Mouse (Mus musculus) midbrain, embryonic 14.5 days (tissue): Measurements from ENCODE around the gene Ptprn. TPM values are rescaled to one million over a fixed set of nuclear protein-coding genes. Genes with fewer than 3 reads are reported as not detected.
"Not testable (repeated sequence)": the region's sequence is repeated elsewhere in the genome, so short reads cannot be mapped to it uniquely, and the experiment has no call there.

ENCODE experiments used
- ATAC-seq: fragments of 200-750 bp; cut with Nextera tagmentation; 2 replicates; pipeline ENCODE4 v1.8.0; 2017; ENCODE audit warnings: moderate number of reproducible peaks, moderate library complexity; ENCODE audit not compliant: low FRiP score, low TSS enrichment
- DNase-seq: peaks from one replicate; pipeline ENCODE4 v3.0.0-alpha.2; 2015
- H3K27ac ChIP-seq: fragments of 300-500 bp; sonication (generic); replicated peaks from 2 replicates; pipeline ENCODE4 v1.5.1; 2014; ENCODE audit warnings: mild to moderate bottlenecking, low read depth, low read length, moderate library complexity
- H3K27me3 ChIP-seq: fragments of 300-500 bp; sonication (generic); 2 replicates; pipeline ENCODE4 v1.6.1; 2014; ENCODE audit warnings: low read length, control low read depth, mixed read lengths; ENCODE audit not compliant: control insufficient read depth, insufficient read depth
- H3K36me3 ChIP-seq: fragments of 300-500 bp; sonication (generic); 2 replicates; pipeline ENCODE4 v1.6.1; 2014; ENCODE audit warnings: low read length, control low read depth; ENCODE audit not compliant: control insufficient read depth, insufficient read depth
- H3K4me1 ChIP-seq: fragments of 300-500 bp; sonication (generic); 2 replicates; pipeline ENCODE4 v1.6.1; 2014; ENCODE audit warnings: mild to moderate bottlenecking, antibody characterized with exemption, low read length, control low read depth; ENCODE audit not compliant: control insufficient read depth, insufficient read depth
- H3K4me2 ChIP-seq: fragments of 300-500 bp; sonication (generic); 2 replicates; pipeline ENCODE4 v1.6.1; 2014; ENCODE audit warnings: mild to moderate bottlenecking, low read length, moderate library complexity
- H3K4me3 ChIP-seq: fragments of 300-500 bp; sonication (generic); replicated peaks from 2 replicates; pipeline ENCODE4 v1.5.1; 2014; ENCODE audit warnings: low read depth, low read length
- H3K9ac ChIP-seq: fragments of 300-500 bp; sonication (generic); replicated peaks from 2 replicates; pipeline ENCODE4 v1.6.1; 2014; ENCODE audit warnings: mild to moderate bottlenecking, low read length, moderate library complexity
- H3K9me3 ChIP-seq: fragments of 300-500 bp; sonication (generic); 2 replicates; pipeline ENCODE4 v1.6.1; 2016; ENCODE audit warnings: low read length, control low read depth, mixed read lengths; ENCODE audit not compliant: control insufficient read depth
- WGBS: fragments of 180-500 bp; shearing (Covaris S2); extraction: QIAGEN DNeasy Blood & Tissue Kit; methylation state at CpG from one replicate; pipeline ENCODE4 v1.1.7; 2014; 5-methylcytosine and 5-hydroxymethylcytosine counted together
- polyA plus RNA-seq: library from polyadenylated mRNA; unstranded; fragments of >200 nt; fragmentation: Nextera tagmentation; extraction: Ambion mirVana; gene quantifications from 2 replicates; pipeline ENCODE4 v1.2.1, GENCODE M21; 2014

Ptprn gene
- polyA plus RNA-seq, 1 experiment from 2014 or later: 16.6 TPM

- no peak for ATAC-seq
- Histone ChIP-seq H3K4me3 (no peak overlapping the region), H3K9me3 (no peaks in the 10 kb centered on the region), H3K27me3 (no peaks in the 10 kb centered on the region), H3K36me3 (peaks cover 14% of the 10 kb centered on the region; the same call in 1 of the 2 replicates), H3K9ac (no peak overlapping the region), H3K4me2 (no peak overlapping the region), H3K4me1 (no peaks in the 10 kb centered on the region; the same call in 1 of the 2 replicates), H3K27ac (no peak overlapping the region)
- no peak for DNase-seq
- 82% methylated on average over 16 of the region's 16 CpGs for WGBS
Measured at GRCm38 (mm10) chr1:75247071-75247930, 17.0 kb downstream of the Ptprn start.

- Histone ChIP-seq H3K4me2 (no peak overlapping the region), H3K9me3 (no peaks in the 10 kb centered on the region), H3K4me3 (no peak overlapping the region), H3K4me1 (no peaks in the 10 kb centered on the region), H3K27me3 (no peaks in the 10 kb centered on the region), H3K27ac (no peak overlapping the region), H3K36me3 (peaks cover 27% of the 10 kb centered on the region), H3K9ac (no peak overlapping the region)
- 16% methylated on average over 4 of the region's 4 CpGs for WGBS
- peak; percentile 65 for ATAC-seq
- peak; percentile 83 for DNase-seq
Measured at GRCm38 (mm10) chr1:75244836-75245235, 19.5 kb downstream of the Ptprn start.

GRCm38 (mm10) chr1:75244175-75244826 is 20.0 kb downstream of the Ptprn start:
- H3K36me3 ChIP-seq: peaks cover 32% of the 10 kb centered on the region
- no peaks in the 10 kb centered on the region for H3K9me3 ChIP-seq
- no peak overlapping the region for H3K4me2 ChIP-seq
- H3K9ac ChIP-seq: no peak overlapping the region
- DNase-seq (no peak), ATAC-seq (peak; percentile 26)
- WGBS: 82% methylated on average over 12 of the region's 12 CpGs
- H3K27ac ChIP-seq: no peak overlapping the region
- H3K27me3 ChIP-seq: no peaks in the 10 kb centered on the region
- H3K4me1 ChIP-seq: no peaks in the 10 kb centered on the region
- H3K4me3 ChIP-seq: no peak overlapping the region

GRCm38 (mm10) chr1:75243411-75243810 is 20.9 kb downstream of the Ptprn start:
- ATAC-seq: no peak
- Histone ChIP-seq H3K27ac (no peak overlapping the region), H3K9me3 (no peaks in the 10 kb centered on the region), H3K4me1 (no peaks in the 10 kb centered on the region), H3K36me3 (peaks cover 33% of the 10 kb centered on the region), H3K27me3 (no peaks in the 10 kb centered on the region), H3K4me2 (no peak overlapping the region), H3K9ac (no peak overlapping the region), H3K4me3 (no peak overlapping the region)
- 87% methylated on average over 14 of the region's 14 CpGs for WGBS
- no peak for DNase-seq

GRCm38 (mm10) chr1:75239591-75239990 is 24.7 kb downstream of the Ptprn start:
- Histone ChIP-seq H3K4me3 (no peak overlapping the region), H3K9me3 (no peaks in the 10 kb centered on the region), H3K9ac (no peak overlapping the region), H3K4me1 (peaks cover 8% of the 10 kb centered on the region; the same call in 1 of the 2 replicates), H3K4me2 (no peak overlapping the region), H3K36me3 (peaks cover 33% of the 10 kb centered on the region), H3K27ac (no peak overlapping the region), H3K27me3 (no peaks in the 10 kb centered on the region)
- ATAC-seq (no peak), DNase-seq (no peak)
- 86% methylated on average over 10 of the region's 10 CpGs for WGBS

- under 1% methylated on average over 64 of the region's 64 CpGs for WGBS
- ATAC-seq: peak; percentile 88
- peaks cover 8% of the 10 kb centered on the region; the same call in 1 of the 2 replicates for H3K4me1 ChIP-seq
Measured at GRCm38 (mm10) chr1:75236117-75237050, 27.9 kb downstream of the Ptprn start, which contains the start of gene Dnajb2. Gene Dnajb2 (plus strand): TSS chr1:75236406.

GRCm38 (mm10) chr1:75234606-75235005 is 29.7 kb downstream of the Ptprn start:
- Histone ChIP-seq H3K4me1 (peaks cover 8% of the 10 kb centered on the region; the same call in 1 of the 2 replicates), H3K9ac (no peak overlapping the region), H3K4me3 (no peak overlapping the region), H3K27ac (no peak overlapping the region), H3K4me2 (peak overlapping the region; percentile 20; the same call in 1 of the 2 replicates), H3K27me3 (no peaks in the 10 kb centered on the region), H3K36me3 (peaks cover 4% of the 10 kb centered on the region; the same call in 1 of the 2 replicates), H3K9me3 (no peaks in the 10 kb centered on the region)
- DNase-seq: peak; percentile 82
- peak; percentile 79; the same call in 1 of the 2 replicates for ATAC-seq
- WGBS: under 1% methylated on average over 8 of the region's 8 CpGs

More at GRCm38 (mm10) chr1:75236117-75237050, 27.9 kb downstream of the Ptprn start, which contains the start of gene Dnajb2:
- peak within 1 kb of the TSS; percentile 86 for H3K9ac ChIP-seq
- H3K4me3 ChIP-seq: peak within 1 kb of the TSS; percentile 68
- H3K27me3 ChIP-seq: no peaks in the 10 kb centered on the region
- H3K27ac ChIP-seq: peak within 1 kb of the TSS; percentile 85
- DNase-seq: peak; percentile 83
- no peaks in the 10 kb centered on the region for H3K9me3 ChIP-seq
- H3K36me3 ChIP-seq: peaks cover 14% of the 10 kb centered on the region
- peak within 1 kb of the TSS; percentile 94 for H3K4me2 ChIP-seq

- WGBS: 72% methylated on average over 4 of the region's 4 CpGs
- not testable (repeated sequence) for H3K27ac ChIP-seq, H3K9me3 ChIP-seq, ATAC-seq, H3K4me1 ChIP-seq, H3K36me3 ChIP-seq, H3K9ac ChIP-seq, H3K27me3 ChIP-seq, DNase-seq, H3K4me3 ChIP-seq, H3K4me2 ChIP-seq
Measured at GRCm38 (mm10) chr1:75232489-75232888, 31.8 kb downstream of the Ptprn start.
